Mouse (Mus musculus) hindbrain, embryonic 16.5 days (tissue): ENCODE results near the gene Timm10. TPM values are rescaled to one million over a fixed set of nuclear protein-coding genes. Genes with fewer than 3 reads are reported as not detected.

Experiments used
- ATAC-seq: fragments of 200-750 bp; cut with Nextera tagmentation; 2 replicates; pipeline ENCODE4 v1.8.0; 2017; ENCODE audit warnings: moderate TSS enrichment, moderate library complexity
- H3K27ac ChIP-seq: fragments of 300-500 bp; sonication (generic); 2 replicates; pipeline ENCODE4 v1.5.1; 2014; ENCODE audit warnings: low read depth, mild to moderate bottlenecking, control low read depth, low read length, moderate library complexity
- H3K27me3 ChIP-seq: fragments of 300-500 bp; sonication (generic); replicated peaks from 2 replicates; pipeline ENCODE4 v1.6.1; 2014; ENCODE audit warnings: low read length; ENCODE audit not compliant: control insufficient read depth, insufficient read depth
- H3K36me3 ChIP-seq: fragments of 300-500 bp; sonication (generic); 2 replicates; pipeline ENCODE4 v1.6.1; 2014; ENCODE audit warnings: mild to moderate bottlenecking, low read length, moderate library complexity, mixed read lengths; ENCODE audit not compliant: control insufficient read depth, insufficient read depth
- H3K4me1 ChIP-seq: fragments of 300-500 bp; sonication (generic); 2 replicates; pipeline ENCODE4 v1.6.1; 2014; ENCODE audit warnings: low read depth, low read length; ENCODE audit not compliant: control insufficient read depth, insufficient read depth
- H3K4me2 ChIP-seq: fragments of 300-500 bp; sonication (generic); 2 replicates; pipeline ENCODE4 v1.6.1; 2014; ENCODE audit warnings: mild to moderate bottlenecking, low read length, control low read depth, moderate library complexity
- H3K4me3 ChIP-seq: fragments of 300-500 bp; sonication (generic); 2 replicates; pipeline ENCODE4 v1.5.1; 2014; ENCODE audit warnings: mild to moderate bottlenecking, low read length, control low read depth, moderate library complexity
- H3K9ac ChIP-seq: fragments of 300-500 bp; sonication (generic); 2 replicates; pipeline ENCODE4 v1.6.1; 2014; ENCODE audit warnings: low read depth, mild to moderate bottlenecking, control low read depth, low read length, moderate library complexity
- H3K9me3 ChIP-seq: fragments of 300-500 bp; sonication (generic); 2 replicates; pipeline ENCODE4 v1.6.1; 2014; ENCODE audit warnings: mild to moderate bottlenecking, low read length, moderate library complexity; ENCODE audit not compliant: control insufficient read depth
- WGBS: fragments of 180-500 bp; shearing (Covaris S2); extraction: QIAGEN DNeasy Blood & Tissue Kit; methylation state at CpG from one replicate; pipeline ENCODE4 v1.1.7; 2014; 5-methylcytosine and 5-hydroxymethylcytosine counted together
- polyA plus RNA-seq: library from polyadenylated mRNA; unstranded; fragments of >200 nt; fragmentation: Nextera tagmentation; extraction: Ambion mirVana; gene quantifications from 2 replicates; pipeline ENCODE4 v1.2.1, GENCODE M21; 2015

Timm10 gene
- polyA plus RNA-seq, 1 experiment from 2014 or later, result 83.2 TPM

DNA sequence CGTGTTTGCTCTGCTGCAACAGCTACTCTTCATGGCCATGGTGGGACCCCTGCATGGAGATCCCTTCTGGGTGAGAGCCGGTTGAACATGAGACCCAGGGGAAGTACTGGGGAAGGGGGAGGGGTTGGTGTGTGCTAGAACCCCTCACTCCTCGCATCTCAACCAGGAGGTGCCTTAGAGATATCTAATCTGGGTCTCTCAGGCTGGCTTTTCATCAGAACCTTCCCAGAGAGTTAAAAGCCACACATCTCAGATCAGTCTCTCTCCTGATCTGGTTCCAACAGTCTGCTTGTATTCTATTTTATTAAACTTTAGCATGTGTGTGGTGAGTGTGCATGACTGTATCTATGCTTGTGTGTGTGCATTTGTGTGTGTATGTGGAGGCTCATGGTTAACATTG lies 34.6 kb downstream of the Timm10 start:
- WGBS, result 81% methylated on average over 3 of the region's 3 CpGs
- no peaks in the 10 kb centered on the region for H3K36me3 ChIP-seq
- no peak overlapping the region for H3K9ac ChIP-seq
- H3K4me3 ChIP-seq, result no peak overlapping the region
- H3K9me3 ChIP-seq, result no peaks in the 10 kb centered on the region
- peaks cover 8% of the 10 kb centered on the region for H3K4me1 ChIP-seq
- H3K4me2 ChIP-seq, result no peak overlapping the region
- H3K27me3 ChIP-seq, result peaks cover 8% of the 10 kb centered on the region
- no peak overlapping the region for H3K27ac ChIP-seq
- ATAC-seq, result no peak

DNA sequence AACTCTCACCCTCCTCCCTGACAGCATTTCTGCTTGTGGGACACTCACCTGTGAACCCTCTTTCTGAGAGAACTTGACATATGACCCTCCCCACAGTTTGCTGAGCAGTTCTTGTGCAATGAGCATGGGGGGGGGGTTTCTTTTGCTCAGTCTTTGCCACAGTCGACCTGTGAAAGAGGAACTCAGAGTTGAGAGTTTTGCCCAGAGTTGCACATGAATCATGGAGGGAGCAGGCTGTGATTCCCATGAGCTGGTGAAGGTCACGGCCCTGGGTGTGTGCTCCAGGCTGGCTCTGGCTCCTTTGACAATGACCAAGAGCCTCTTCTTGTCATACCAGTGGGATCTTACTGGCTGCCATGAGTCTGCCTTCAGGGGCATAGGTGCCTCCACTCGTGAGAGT lies 35.4 kb downstream of the Timm10 start:
- no peak for ATAC-seq
- no peak overlapping the region for H3K4me2 ChIP-seq
- H3K27me3 ChIP-seq, result peaks cover 11% of the 10 kb centered on the region
- no peak overlapping the region for H3K4me3 ChIP-seq
- no peak overlapping the region for H3K27ac ChIP-seq
- no peaks in the 10 kb centered on the region for H3K9me3 ChIP-seq
- no peak overlapping the region for H3K9ac ChIP-seq
- H3K4me1 ChIP-seq, result peaks cover 8% of the 10 kb centered on the region
- H3K36me3 ChIP-seq, result no peaks in the 10 kb centered on the region
- WGBS, result 86% methylated on average over 3 of the region's 3 CpGs

DNA sequence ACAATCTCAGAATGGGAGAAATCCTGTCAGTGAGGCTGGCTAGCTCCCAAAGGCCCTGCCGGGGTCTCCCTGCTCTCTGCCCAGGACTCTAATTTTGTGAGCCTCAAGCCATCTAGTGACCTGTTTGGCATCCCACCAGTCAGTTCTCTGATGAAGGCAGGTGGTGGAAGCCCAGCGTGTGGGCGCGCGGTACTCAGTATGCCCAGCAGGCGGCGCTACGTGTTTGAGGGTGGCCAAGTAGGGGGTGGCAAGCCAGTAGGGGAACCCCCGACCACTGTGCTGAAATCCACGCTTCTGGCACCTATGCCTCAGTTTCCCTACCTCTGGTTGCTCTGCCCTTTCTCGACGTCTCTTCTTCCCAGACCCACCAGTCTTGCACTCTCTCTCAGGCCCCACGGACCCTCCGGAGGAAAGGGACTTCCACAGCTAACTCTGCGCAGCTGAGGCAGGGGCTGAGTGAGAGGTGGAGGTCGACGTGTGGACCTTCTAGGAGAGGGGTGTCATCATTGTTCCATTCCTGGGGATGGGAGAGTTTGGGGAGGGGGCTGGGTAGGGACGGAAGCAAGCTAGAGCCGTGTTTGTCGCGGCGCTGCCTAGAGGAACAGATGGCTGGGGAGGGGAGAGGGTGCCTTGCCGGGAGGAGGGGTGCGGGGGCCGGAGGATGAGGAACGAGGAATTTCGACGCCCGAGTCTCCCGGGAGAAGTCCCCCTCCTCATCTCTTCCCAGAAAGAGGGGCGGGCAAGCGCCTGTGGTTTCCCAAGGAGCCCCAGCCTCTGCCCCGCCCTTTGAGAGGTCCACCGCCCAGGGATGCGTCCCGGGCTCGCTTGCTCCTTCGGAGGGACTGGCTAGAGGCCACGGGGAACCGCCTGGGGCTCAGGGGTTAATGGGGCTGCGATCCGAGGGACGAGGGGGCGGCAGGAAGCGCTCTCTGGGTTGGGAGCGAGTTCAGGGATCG lies 39.1 kb downstream of the Timm10 start:
- H3K4me1 ChIP-seq, result peaks cover 8% of the 10 kb centered on the region
- H3K27me3 ChIP-seq, result peaks cover 33% of the 10 kb centered on the region
- peak overlapping the region; percentile 41 for H3K4me3 ChIP-seq
- H3K36me3 ChIP-seq, result no peaks in the 10 kb centered on the region
- no peaks in the 10 kb centered on the region for H3K9me3 ChIP-seq
- peak; percentile 58 for ATAC-seq
- H3K27ac ChIP-seq, result no peak overlapping the region
- H3K9ac ChIP-seq, result peak overlapping the region; percentile 58
- under 1% methylated on average over 47 of the region's 47 CpGs for WGBS
- peak overlapping the region; percentile 85 for H3K4me2 ChIP-seq

DNA sequence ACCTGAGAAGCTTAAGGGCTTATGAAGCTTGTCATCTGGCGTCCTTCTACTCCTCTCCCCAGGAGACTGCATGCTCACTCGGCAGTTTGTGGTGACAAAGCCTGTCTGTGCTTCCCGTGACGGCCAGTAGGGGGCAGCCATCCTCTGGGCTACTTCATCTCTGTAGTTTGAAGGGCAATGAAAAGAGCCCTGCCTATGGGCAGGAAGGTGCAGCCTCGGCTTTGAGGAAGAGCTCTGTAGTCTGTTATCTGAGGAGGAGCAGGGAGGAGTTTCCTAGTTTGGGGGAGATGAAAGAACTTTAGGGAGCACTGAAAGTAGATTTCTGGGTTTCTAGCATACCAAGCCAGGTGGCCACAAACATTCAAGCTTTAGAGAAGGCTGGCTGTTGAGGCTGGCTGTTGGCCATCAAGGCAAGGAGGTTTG lies 41.7 kb downstream of the Timm10 start:
- H3K4me2 ChIP-seq, result no peak overlapping the region
- ATAC-seq, result no peak
- no peak overlapping the region for H3K27ac ChIP-seq
- H3K9ac ChIP-seq, result no peak overlapping the region
- no peaks in the 10 kb centered on the region for H3K9me3 ChIP-seq
- peaks cover 57% of the 10 kb centered on the region for H3K27me3 ChIP-seq
- peaks cover 17% of the 10 kb centered on the region for H3K4me1 ChIP-seq
- WGBS, result 4% methylated on average over 5 of the region's 5 CpGs
- no peaks in the 10 kb centered on the region for H3K36me3 ChIP-seq
- no peak overlapping the region for H3K4me3 ChIP-seq

DNA sequence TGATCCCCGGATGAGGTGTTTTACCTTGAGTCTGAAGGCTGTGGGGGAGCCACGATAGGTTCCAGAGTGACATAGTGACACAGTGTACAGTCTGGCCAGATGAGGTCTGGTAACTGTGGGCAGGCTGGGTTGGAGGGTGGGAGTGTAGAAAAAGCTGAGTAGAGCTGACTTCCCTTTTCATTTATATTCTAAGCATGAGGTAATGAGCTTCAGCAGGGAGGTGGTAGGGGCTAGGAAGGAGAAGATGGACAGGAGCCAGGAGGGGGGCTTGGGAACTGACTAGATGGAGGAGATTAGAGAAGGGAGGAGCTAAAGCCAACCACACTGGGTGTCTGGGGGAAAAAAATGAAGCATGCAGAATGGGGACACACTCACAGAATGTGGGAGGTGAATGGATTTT lies 42.2 kb downstream of the Timm10 start:
- Histone ChIP-seq H3K4me3 (no peak overlapping the region), H3K4me1 (peaks cover 17% of the 10 kb centered on the region), H3K27me3 (peaks cover 60% of the 10 kb centered on the region), H3K9ac (no peak overlapping the region), H3K4me2 (no peak overlapping the region), H3K36me3 (no peaks in the 10 kb centered on the region), H3K9me3 (no peaks in the 10 kb centered on the region), H3K27ac (no peak overlapping the region)
- ATAC-seq, result no peak
- WGBS, result 65% methylated on average over 2 of the region's 2 CpGs

DNA sequence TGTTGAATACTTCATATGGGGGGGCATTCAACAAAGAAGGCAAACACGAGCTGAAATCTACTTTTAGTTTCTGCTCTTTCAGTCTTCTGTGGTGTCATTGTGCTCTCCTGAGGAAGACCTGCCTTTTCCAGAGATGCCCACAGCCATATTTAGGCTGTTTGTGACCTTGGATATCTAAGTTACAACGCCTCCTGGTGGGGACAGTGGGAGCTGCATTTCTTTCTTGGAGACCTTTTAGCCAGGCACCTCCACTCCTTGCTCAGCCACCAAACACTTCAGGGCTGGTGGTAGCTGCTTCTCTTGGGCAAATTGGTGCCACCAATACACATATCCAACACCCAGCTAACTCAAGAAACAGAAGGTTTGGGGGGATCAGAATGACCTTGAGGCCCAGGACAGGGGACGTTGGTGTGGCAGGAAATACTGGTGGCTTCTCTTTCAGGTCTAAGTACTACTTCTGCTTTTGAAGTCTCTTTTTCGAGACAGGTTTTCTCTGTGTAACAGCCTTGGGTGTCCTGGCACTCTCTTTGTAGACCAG lies 43.9 kb downstream of the Timm10 start:
- ATAC-seq, result no peak
- H3K9ac ChIP-seq, result no peak overlapping the region
- no peak overlapping the region for H3K4me3 ChIP-seq
- peaks cover 16% of the 10 kb centered on the region for H3K4me1 ChIP-seq
- no peaks in the 10 kb centered on the region for H3K36me3 ChIP-seq
- H3K4me2 ChIP-seq, result no peak overlapping the region
- no peaks in the 10 kb centered on the region for H3K9me3 ChIP-seq
- H3K27ac ChIP-seq, result no peak overlapping the region
- H3K27me3 ChIP-seq, result peaks cover 75% of the 10 kb centered on the region
- 65% methylated on average over 4 of the region's 4 CpGs for WGBS

DNA sequence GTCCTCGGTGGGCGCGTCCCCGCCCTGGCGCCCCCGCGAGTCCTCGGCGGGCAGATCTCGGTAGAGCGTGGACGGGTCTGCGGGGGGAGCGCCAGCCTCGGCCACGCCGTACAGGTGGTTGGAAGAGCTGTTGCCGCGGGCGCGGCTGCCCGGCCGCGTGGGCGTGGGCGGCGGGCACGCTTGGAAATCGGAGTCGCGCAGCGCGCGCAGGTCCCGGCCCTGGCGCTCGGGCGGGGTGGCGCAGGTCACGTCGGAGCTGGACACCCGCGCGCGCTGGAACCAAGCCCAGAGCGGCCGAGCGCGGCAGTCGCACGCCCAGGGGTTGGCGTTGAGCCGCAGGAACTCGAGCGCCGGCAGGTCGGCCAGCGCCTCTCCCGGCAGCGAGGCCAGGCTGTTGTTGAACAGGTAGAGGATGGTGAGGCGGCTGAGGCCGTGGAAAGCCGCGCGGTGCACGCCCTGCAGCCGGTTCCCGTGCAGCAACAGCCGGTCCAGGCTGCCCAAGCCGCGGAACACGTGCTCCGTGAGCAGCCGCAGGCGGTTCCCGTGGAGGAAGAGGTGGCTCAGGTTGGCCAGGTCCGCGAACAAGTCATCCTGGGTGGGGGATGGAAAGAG lies 45.4 kb downstream of the Timm10 start:
- ATAC-seq, result peak; percentile 71
- WGBS, result 1% methylated on average over 47 of the region's 78 CpGs
- H3K27me3 ChIP-seq, result peaks cover 66% of the 10 kb centered on the region

DNA sequence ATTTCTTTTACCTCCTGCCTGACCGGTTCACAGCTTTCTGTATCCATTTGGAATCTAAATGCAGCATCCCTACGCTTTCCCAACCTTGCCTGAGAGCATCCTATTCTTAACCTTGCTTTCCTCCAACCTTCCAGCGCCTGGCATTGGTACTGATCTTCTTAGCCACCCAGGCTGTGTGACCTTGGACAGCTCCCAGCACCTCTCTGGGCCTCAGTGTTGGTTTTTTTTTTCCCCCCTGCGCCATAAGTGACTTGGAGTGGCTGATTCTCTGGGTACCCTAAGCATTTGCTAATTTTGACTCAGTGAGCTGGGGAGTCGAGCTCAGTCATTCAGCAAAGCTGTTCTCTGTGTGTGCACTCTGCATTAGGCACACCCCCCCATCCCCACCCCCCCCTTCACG lies 49.0 kb downstream of the Timm10 start:
- ATAC-seq, result no peak
- no peak overlapping the region for H3K4me3 ChIP-seq
- H3K9ac ChIP-seq, result no peak overlapping the region
- H3K36me3 ChIP-seq, result no peaks in the 10 kb centered on the region
- H3K9me3 ChIP-seq, result no peaks in the 10 kb centered on the region
- H3K4me2 ChIP-seq, result no peak overlapping the region
- H3K4me1 ChIP-seq, result peaks cover 9% of the 10 kb centered on the region; the same call in 1 of the 2 replicates
- peaks cover 44% of the 10 kb centered on the region for H3K27me3 ChIP-seq
- no peak overlapping the region for H3K27ac ChIP-seq
- WGBS, result 53% methylated on average over 6 of the region's 6 CpGs

More for the DNA sequence above, 45.4 kb downstream of the Timm10 start:
- Histone ChIP-seq H3K4me1 (peaks cover 9% of the 10 kb centered on the region; the same call in 1 of the 2 replicates), H3K36me3 (no peaks in the 10 kb centered on the region), H3K4me3 (peak overlapping the region; percentile 57), H3K9ac (peak overlapping the region; percentile 69), H3K27ac (no peak overlapping the region), H3K4me2 (peak overlapping the region; percentile 93), H3K9me3 (no peaks in the 10 kb centered on the region)
